Mouse (Mus musculus) telencephalon, adult 2 months (tissue): ENCODE results near the gene Dock9.

Source experiments
- DNase-seq: peaks from one replicate; pipeline ENCODE4 v3.0.0-alpha.2; 2011; ENCODE audit warnings: low read depth, low spot score

The Dock9 gene

DNA sequence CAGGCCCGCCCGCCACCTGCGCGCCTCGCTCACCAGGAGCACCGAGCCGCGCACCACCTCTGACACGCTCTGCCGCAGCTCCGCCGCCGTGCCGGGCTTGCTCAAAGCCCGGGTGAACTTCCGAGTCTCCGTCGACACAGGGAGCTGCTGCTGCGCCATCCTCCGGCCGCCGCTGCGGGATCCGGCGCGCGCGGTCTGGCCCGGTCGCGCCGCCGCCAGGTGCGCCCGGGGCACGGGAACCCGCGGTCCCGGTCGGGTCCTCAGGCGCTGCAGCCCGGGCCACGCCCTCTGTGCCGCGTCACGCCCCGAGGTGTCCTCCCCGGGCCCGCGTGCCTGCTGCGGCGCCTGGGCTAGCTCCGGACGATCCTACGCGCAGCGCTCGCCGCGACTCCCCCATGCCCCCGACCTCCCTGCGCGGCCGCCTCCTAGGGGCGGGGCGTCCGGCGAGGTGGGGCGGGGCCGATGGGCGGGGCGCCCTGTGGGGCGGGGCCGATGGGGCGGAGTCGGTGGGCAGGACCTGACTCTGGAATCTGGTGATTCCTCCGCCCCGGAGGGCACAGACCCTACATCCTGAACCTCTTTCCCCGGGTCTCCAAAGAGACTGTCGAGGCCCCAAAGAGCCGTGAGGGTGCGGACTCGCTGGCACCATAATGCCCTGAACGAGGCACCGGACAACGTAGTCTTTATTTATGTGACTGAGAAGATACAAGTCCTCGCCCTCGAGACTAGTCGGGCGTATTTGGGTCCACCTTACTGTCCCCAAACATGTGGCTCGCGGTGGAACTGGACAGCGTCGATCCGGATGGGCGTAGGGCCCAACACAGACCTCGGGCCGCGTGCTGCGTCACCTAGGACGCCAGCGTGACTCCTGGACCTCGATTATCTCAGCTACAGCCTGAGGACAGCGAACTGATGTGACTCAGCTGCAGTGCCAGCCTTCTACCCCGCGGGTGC is at the start of gene Dock9:
Gene Dock9, minus strand, starts transcription at position 381 of the 954 bp plus-strand sequence.
- DNase-seq, result peak; percentile 48

DNA sequence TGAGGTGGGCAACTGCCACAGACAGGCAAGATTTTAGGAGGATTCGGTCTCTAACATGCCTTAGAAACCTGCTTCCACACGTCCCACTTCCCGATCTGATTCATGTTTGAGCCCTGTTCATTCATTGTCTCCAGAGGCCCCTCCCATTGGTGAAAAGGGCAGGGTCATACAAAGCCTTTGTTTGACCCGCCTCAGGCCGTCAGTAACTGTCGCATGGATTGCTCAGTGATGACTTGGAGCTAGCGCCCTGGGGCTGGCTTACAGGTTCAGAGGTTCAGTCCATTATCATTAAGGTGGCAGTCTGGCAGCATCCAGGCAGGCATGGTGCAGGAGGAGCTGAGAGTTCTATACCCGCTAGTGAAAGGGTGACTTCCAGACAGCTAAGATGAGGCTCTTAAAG is 46.8 kb upstream of the Dock9 start:
- no peak for DNase-seq

DNA sequence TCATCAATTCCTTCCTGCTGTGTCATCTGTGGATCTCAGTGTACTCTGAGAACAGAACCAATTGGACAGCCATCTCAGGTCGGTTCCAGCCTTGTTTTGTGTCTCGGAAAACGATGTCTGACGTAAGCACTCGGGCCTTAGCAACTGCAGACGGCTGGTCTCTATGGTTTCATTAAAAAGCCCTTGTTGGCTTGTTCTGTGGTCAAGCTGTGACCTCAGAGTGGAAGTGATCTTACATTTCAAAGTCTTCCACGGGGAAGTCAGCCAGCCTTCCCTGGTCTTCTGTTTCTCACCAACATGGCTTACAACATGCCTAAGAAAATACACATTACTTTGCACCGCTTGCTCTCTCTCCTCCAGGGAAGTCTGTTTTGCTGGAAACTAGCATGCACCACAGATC is 42.6 kb upstream of the Dock9 start:
- no peak for DNase-seq

DNA sequence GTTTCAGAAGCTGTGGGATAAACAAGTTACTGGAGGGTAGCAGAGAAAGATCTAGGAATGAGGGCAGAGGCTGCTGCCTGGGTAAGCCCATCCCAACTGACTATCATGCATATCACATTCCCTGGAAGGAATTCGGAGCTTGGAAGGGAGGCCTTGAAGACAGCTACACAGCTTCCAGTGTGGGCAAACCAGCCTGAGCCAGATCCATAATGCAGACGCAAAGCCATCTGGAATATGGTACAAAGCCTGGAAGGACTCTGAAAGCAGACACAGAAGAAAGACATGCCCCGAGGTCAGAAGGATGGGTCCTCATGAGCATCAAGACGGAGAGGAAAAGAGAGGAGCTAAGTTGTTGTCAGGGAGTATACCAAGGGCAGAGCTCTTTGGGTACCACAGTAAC is 40.5 kb upstream of the Dock9 start:
- DNase-seq, result no peak

DNA sequence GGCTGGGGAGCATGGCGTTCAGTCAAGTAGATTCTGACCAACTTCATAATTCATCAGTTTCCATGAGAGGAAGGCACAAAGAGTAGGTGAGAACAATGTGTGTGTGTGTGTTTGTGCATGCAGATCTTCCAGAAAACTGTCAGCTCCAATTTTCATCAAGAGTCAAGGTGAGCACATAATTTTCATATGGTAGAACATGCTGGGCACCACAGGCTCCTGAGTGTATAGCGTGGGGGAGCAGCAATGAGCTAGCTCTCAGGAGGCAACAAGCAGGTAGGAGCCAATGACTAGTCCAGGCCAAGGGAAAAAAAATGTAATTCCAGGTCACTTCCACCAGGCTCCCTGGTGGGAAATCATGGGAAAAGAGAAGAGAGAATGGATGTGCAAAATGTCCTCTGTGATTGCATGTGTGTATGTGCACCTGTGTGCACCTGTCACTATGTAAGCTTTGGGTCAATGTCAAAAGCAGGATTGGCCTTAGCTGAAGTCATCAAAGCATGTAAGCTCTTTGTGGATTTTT is 35.4 kb upstream of the Dock9 start:
- DNase-seq, result no peak

DNA sequence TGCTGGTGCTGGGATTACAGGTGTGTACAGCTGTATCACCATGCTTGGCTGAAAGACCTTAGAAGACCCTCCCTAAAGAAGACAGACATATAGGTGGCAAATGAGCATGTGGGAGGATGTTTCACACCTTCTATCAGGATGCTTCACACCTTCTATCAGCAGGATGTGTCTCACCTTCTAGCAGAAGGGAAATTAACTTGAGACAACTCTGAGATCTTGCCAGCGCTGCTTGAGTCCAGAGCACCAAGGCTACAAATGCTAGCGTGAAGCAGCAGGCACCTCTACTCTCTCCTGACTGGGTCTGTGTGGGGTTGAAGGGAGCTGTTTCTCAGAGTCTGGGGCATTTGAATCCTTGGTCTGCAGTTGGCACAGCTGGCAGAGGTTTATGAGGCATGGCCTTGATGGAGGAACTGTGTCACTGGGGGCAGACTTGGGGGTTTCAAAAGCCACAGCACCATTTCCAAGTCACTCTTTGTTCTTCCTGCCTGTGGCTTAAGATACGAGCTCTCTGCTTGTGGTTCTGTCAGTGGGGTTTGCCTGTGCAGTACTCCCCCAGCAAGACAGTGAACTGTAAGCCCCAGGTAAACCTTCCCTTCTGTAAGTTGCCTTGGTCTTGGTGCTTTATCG is 32.3 kb upstream of the Dock9 start:
- no peak for DNase-seq

DNA sequence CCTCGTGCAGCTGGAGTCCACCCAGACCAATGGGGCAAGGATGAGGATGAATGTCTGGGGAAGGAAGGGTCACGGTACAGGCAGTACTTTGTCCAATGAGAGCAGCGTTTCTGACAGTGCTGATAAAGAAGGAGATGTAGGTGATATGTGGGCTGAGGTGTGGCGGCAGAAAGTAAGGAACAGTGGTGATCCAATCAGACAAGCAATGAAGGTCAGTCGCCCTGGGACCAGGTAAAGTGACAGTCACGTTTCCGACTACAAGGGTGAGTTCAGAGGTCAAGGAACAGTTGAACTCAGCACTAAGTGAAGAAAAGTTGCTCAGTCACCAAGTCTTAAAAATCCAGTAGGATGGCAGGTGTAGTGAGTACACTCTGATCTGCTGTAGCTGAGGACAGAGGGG is 29.5 kb upstream of the Dock9 start:
- no peak for DNase-seq

DNA sequence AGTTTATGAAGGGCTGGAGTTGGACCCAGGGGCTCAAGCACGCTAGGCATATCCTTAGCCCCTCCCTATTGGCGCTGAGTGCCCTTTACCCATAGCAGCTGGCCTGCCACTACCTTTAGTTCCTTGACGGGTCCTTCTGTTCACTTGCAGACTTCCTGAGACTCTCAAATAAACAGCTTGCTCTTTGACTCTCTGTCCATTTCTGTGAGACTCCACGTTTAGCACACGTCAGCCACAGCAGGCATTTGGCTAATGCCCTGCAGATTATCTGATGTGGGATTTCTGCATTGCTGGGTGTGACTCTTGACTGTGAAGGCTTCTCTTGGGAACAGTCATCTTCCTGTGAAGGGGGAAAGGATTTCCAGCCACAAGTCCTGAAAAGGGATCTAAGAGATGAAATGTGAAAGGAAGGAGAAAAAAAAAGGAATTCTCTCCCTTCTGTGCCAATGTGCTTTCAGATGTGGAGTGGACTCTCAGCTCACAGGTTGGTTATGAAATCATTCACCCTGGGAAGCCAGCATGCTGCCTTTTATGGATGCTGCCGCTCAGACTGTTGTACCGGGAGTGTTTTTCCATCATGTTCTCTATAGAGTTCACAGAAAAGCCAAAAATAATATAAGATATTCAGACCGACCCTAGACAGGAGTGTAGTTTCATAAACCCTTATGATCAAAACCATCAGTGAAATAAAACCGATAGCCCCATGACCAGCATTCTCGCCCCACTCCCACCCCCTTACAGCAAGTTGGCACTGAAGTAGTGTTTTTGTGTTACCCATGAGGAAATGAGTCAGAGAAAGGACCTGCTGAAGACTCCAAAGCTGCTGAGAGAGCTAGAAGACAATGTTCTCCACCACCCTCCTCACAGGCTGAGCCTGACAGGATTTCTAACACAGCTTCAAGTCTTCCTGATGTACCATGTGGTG is 28.1 kb upstream of the Dock9 start:
- DNase-seq, result peak; percentile 76

DNA sequence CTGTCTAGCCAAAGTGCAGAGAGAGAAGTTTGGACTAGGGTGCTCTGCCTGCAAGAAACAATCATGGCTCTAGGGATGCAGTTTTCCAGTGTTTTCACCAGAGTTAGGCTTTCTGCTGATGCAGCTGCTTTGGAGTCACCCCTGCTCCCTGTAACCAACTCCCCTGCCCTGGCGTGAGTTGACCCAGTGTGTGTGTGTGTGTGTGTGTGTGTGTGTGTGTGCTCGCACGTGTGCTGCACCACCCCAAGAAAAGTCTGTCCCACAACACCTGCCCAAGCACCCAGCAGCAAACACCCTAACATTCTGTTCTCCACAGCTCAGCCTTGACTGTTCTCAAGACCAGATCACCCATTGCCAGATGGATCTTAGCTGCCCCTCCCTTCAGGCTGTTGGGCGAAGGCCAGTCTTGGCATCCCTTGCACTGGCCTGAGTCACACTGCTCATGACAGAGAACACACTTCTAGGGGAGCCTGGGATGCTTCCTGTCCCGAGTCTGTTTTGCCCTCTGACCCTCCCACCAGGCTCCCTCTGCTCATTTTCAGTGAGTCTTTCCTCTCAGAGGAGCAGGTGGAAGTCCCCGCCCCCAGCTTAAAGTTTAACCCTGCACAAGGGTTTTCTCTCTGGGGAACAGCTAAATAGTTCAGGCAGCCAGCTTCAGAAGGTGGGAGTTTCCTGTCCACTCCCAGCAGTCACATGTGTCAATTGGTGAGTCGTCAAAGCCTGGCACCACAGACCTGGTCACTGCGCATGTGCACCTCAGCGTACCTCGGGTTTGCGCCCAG is 26.9 kb upstream of the Dock9 start:
- peak; percentile 16 for DNase-seq

DNA sequence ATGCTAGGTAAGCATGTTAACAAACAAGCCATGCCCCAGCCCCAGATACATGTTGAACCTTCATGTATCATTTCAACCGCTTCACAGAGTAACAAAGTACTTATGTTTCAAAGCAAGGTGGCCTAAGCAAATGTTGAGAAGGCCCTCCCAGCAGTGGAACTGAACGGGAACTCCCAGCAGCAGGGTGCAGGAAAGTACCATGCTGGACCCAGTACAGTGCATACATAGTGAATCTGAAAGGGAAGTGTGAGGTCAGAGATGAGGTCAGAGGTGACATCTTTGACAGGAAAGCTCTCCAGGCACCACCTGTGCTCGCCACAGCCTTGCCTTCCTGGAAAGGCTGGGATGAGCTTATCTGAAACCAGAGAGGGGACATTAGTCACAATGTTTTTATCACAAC is 25.4 kb upstream of the Dock9 start:
- no peak for DNase-seq

DNA sequence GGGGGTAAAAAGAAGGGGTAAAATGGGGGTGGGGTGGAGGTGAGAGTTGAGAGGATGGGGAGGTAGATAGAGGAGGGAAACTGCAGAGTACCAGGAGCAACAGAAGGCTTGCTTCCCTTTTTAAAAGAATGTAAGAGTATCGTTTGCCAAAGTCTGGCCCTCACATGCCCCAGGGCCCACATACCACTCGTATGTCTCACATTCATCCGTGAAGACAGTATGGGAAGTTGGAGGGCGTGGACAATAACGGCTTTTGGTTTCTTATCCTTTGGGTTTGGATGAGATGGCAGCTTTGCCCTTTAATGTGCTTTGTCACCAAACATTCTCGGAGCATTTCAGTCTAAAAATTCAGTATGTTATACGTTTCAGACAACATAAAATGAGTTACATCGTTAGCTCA is 24.9 kb upstream of the Dock9 start:
- no peak for DNase-seq

DNA sequence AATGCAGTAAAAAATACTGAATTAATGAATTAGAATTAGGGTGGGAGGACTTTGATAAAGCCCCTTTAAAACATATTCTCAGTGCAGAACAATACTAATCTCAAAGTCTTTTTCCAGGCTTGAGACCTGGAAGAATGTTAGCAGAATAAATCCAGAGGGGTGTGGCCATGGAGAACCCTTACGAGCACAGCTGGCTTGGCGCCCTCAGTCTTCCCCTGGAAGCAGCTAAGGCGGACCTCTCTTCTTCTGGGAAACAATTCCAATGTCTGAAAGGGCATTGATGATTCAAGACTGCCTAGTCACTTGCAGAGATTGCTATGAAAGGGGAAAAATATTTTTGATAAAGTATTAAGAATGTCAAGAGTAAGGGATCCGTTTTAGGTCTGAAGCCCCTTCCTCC is 9.2 kb upstream of the Dock9 start:
- no peak for DNase-seq

DNA sequence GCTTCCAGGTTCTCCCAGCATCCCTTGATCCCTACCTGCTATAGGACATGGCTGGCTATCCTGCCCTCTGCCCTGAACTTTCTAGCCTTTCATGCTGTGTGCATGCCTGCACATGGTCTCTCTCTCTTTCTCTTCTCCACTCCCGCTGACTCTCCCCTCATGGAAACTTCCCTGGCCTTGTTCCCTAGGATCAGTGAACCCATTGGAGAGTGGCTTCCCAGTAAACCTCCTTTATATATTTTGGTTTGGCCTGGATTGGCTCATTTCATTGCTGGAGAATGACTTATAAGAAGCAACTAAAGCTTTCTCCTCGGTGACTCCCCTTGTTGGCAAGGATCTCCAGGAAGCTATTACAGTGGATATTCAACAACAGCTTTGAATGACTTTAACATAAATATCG is 8.7 kb upstream of the Dock9 start:
- DNase-seq, result no peak

DNA sequence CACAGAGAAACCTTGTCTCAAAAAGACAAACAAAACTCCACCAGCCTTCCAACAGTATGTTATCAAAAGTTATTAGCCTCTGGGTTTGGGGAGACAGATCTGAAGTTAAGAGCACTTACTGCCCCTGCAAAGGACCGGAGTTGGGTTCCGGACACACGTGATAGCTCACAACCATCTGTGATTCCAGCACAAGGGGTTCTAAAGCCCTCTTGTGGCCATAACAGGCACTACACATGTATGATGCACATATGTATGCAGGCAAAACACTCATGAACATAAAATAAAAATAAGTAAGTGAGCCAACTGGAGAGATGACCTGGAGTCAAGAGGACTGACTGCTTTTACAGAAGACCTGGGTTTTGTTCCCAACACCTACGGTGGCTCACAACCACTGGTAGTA is 6.8 kb upstream of the Dock9 start:
- DNase-seq, result no peak

DNA sequence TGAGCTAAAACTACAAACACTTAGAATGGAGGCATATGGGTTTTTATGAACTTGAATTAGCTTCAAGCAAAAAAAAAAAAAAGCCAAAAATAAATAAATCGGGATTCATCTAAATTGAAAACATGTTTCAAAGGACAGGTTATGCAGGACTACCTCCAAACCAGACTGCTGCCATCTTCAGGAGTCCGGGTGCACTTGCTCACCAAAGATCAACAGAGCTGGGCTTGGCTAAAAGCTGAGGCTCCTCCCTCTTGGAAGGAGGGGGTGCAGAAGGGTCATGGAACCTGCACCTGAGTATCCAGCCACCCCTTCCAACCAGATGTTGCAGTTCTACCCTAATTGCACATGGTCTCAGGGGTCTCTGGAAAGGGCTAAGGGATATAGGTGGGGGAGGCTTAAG is 3.3 kb upstream of the Dock9 start:
- DNase-seq, result no peak

DNA sequence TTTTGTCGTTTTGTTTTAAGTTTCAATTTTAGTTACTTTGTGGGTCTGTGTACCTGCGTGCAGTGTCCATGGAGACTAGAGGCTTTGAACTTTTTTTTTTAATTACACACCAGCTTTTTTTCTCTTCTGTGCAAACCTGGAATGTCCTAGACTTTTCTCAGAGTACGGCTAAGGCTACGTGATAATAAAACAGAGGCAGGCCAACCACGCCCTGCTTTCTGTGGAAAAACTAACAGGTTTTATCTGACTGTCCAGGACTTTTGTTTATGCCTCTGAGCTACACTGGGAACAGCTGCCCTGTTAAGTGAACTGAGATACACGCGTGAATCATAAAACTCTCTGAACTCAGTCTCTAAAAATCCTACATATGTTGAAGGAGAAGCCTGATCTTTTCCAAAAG is 1.5 kb upstream of the Dock9 start:
- no peak for DNase-seq

DNA sequence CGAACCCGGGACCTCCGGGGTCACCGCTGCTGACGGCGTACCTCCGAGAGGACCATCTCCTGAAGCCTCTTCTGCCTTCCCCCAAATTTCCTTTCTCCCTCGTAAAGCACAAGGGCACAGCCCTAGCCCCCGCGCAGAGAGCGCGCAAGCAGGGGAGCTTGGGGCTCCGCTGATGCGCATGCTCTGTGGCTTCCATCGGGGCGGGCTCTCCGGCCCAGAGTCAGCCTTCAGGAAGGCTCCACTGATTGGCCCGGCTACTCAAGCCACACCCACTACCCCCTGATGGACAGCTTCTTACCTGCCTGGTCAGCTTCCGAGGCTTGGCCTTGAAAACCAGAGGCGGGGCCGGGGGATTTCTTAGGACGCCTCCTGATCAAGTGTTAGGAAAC is 768 bp upstream of the Dock9 start:
- peak; percentile 94 for DNase-seq

DNA sequence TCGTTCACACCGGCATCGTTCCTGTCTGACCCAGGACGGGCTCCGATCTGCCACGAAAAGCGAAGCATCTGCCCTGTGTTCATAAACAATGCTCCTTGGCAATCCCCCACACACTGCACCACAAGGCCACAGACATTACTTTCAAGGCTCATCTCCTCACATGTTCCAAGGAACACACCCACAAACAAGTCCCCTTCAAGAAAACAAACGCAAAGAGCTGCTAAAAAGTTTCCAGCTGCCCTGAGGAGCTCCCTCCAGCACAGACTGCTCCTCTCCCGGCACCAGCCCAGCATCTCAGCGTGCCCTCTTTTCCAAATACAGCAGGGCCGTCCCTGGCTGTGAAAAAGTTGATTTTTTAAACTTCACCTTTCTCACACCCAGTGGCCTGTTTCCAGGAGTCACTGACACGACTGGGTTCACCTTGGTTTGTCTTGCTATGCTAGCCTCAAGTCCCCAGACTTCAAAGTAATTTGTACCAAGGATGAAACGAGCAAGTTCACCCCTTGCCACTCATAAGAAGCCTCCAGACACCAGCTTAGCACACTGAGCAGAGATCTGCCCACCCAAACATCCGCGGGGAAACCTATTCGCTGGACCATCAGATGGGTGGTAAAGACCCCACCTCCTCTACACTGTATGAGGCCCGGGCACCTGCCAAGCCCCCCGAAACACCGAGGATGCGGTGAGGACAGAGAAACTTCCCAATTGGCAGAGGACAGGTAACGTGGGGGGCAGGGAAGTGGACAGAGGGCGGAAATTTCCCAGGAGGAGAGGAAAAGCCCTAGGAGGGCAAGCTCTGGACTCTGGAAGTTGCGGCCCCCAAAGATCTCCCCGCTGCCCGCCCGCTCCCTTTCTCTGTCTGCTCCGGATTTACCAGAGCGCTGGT is 823 bp downstream of the Dock9 start:
- DNase-seq, result no peak

DNA sequence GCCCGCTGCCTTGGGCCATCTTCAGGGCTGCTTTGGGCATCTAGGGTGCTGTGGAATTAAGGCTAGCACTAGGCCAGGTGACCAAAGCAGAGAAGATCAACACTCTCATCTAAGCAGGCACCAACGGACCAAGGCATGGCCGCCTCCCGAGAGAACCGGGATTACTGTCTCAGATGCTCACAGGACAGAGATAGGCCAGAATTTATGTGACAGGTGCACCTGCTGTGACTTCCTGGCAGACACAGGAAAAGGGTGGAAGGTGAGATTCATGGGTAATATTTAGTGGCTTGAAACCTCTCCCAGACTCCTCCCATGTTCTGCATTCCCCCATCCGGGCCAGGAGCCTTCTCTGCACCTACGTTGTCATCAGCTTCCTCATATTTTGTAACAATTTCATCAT is 2.1 kb downstream of the Dock9 start:
- no peak for DNase-seq

DNA sequence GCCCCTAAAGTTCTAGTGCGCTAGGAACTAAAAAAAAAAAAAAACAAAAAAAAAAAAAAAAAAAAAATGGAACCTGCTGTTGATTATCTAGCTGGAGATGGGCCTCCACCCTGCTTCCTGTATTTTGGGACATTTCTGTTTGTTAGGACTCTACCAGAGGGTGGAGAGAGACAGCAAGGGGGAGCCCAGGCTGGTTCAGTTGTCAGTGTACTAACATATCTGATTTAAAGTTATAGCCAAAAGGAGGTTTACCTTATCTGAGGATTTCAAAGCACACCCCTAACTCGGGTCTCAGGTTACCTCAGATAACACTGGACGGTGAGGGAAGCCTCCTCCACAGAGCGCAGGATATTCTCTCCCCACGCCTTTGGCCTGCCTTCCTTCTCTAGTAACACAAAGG is 4.0 kb downstream of the Dock9 start:
- DNase-seq, result no peak
